ENCODE assay signal across 8 mouse cellular contexts in genomic region chr4:147936331-147936954, GRCm38 (mm10). TPM values are rescaled to one million over a fixed set of nuclear protein-coding genes. Genes with fewer than 3 reads are reported as not detected.
A peak's percentile ranks its signal among the peaks of the same experiment; 100 is the strongest.
DNase-seq lines count a peak whose midpoint lies in the region; ATAC-seq and TF ChIP-seq lines count a peak whose summit lies in the region.

Gene Plod1 (minus strand): TSS chr4:147936767.

- H3K27me3 ChIP-seq in forebrain, embryonic 14.5 days (replicated peaks; ENCODE audit: control insufficient read depth, insufficient read depth, low read length): no peaks in the 10 kb centered on the region
- H3K27me3 ChIP-seq in heart, postnatal 0 days (ENCODE audit: control insufficient read depth, insufficient read depth, low read length): no peaks in the 10 kb centered on the region
- H3K27me3 ChIP-seq in liver, embryonic 14.5 days (ENCODE audit: control insufficient read depth, insufficient read depth, low read length): no peaks in the 10 kb centered on the region; the same call in 1 of the 2 replicates
- H3K27me3 ChIP-seq in stomach, embryonic 16.5 days (ENCODE audit: control insufficient read depth, insufficient read depth, low read length): no peaks in the 10 kb centered on the region

- no peaks in the 10 kb centered on the region for H3K9me3 ChIP-seq in forebrain, embryonic 14.5 days (replicated peaks; ENCODE audit: control insufficient read depth, low read length)
- H3K9me3 ChIP-seq in heart, postnatal 0 days (replicated peaks; ENCODE audit: control insufficient read depth, low read length): no peaks in the 10 kb centered on the region
- H3K9me3 ChIP-seq in liver, embryonic 14.5 days (ENCODE audit: control insufficient read depth, low read length): no peaks in the 10 kb centered on the region
- H3K9me3 ChIP-seq in stomach, embryonic 16.5 days (replicated peaks; ENCODE audit: control insufficient read depth, low read length): no peaks in the 10 kb centered on the region

- peak; percentile 28 for DNase-seq in ES-CJ7 (ENCODE audit: low read depth, low spot score)
- peak; percentile 63 for DNase-seq in cerebellum, adult 11-12 months
- peak; percentile 73 for DNase-seq in forebrain, embryonic 14.5 days (ENCODE audit: low spot score)
- DNase-seq in heart, postnatal 0 days (ENCODE audit: low spot score): peak; percentile 86
- peak; percentile 88 to 94 for DNase-seq in kidney, postnatal 36 days
- peak in 2 of 3 experiments; percentile 24 to 26 for DNase-seq in liver, embryonic 14.5 days (ENCODE audit: low read depth in 3 of 3, low spot score in 3 of 3)
- peak; percentile 79 for DNase-seq in neural tube, embryonic 10.5 days (ENCODE audit: extremely low spot score, low spot score)

- no peak within 1 kb of the TSS; the same call in 1 of the 2 replicates for H3K27ac ChIP-seq in forebrain, embryonic 14.5 days (ENCODE audit: low read depth, low read length)
- peak within 1 kb of the TSS; percentile 76 for H3K27ac ChIP-seq in heart, postnatal 0 days (ENCODE audit: low read depth)
- H3K27ac ChIP-seq in liver, embryonic 14.5 days: no peak within 1 kb of the TSS
- peak within 1 kb of the TSS; percentile 73 for H3K27ac ChIP-seq in stomach, embryonic 16.5 days (ENCODE audit: low read length)

- TF ChIP-seq EP300 in heart, postnatal 0 days (IDR thresholded peaks at IDR 0.05; ENCODE audit: low read depth): no peak
- no peak for TF ChIP-seq EP300 in liver, embryonic 14.5 days (IDR thresholded peaks at IDR 0.05; ENCODE audit: low read depth)

- H3K36me3 ChIP-seq in forebrain, embryonic 14.5 days (ENCODE audit: control insufficient read depth, insufficient read depth, low read length): no peaks in the 10 kb centered on the region
- peaks cover 9% of the 10 kb centered on the region for H3K36me3 ChIP-seq in heart, postnatal 0 days (replicated peaks; ENCODE audit: control insufficient read depth, insufficient read depth, low read length)
- H3K36me3 ChIP-seq in liver, embryonic 14.5 days (replicated peaks; ENCODE audit: control insufficient read depth, insufficient read depth, low read depth): no peaks in the 10 kb centered on the region
- H3K36me3 ChIP-seq in stomach, embryonic 16.5 days (ENCODE audit: control insufficient read depth, insufficient read depth, low read length): no peaks in the 10 kb centered on the region

- under 1% methylated on average over 48 of the region's 51 CpGs for WGBS in forebrain, embryonic 14.5 days
- WGBS in heart, postnatal 0 days: under 1% methylated on average over 50 of the region's 51 CpGs
- under 1% methylated on average over 51 of the region's 51 CpGs for WGBS in liver, embryonic 14.5 days (ENCODE audit: insufficient replicate concordance)
- under 1% methylated on average over 51 of the region's 51 CpGs for WGBS in stomach, embryonic 16.5 days

- ATAC-seq in forebrain, embryonic 14.5 days: peak; percentile 60
- ATAC-seq in heart, postnatal 0 days (ENCODE audit: insufficient read depth, low read depth): peak; percentile 75
- peak; percentile 32; the same call in 1 of the 2 replicates for ATAC-seq in liver, embryonic 14.5 days (ENCODE audit: insufficient read depth)
- peak; percentile 68 for ATAC-seq in stomach, embryonic 16.5 days (ENCODE audit: insufficient read depth, low FRiP score)

- no peak for TF ChIP-seq CTCF in heart, postnatal 0 days (IDR thresholded peaks at IDR 0.05; ENCODE audit: low read depth)
- TF ChIP-seq CTCF in liver, embryonic 14.5 days (IDR thresholded peaks at IDR 0.05; ENCODE audit: low read depth): no peak

- H3K4me3 ChIP-seq in forebrain, embryonic 14.5 days (ENCODE audit: low read depth, low read length): peak within 1 kb of the TSS; percentile 56
- peak within 1 kb of the TSS; percentile 87 for H3K4me3 ChIP-seq in heart, postnatal 0 days (ENCODE audit: low read depth, low read length)
- H3K4me3 ChIP-seq in liver, embryonic 14.5 days (ENCODE audit: insufficient read depth in 1 of 2, low read depth in 2 of 2, low read length in 2 of 2): peak within 1 kb of the TSS; percentile 66 to 77
- peak within 1 kb of the TSS; percentile 75 for H3K4me3 ChIP-seq in stomach, embryonic 16.5 days (replicated peaks; ENCODE audit: low read length)

- H3K9ac ChIP-seq in forebrain, embryonic 14.5 days (ENCODE audit: low read length): peak within 1 kb of the TSS; percentile 66
- H3K9ac ChIP-seq in heart, postnatal 0 days (replicated peaks; ENCODE audit: low read depth, low read length): peak within 1 kb of the TSS; percentile 88
- peak within 1 kb of the TSS; percentile 57 for H3K9ac ChIP-seq in liver, embryonic 14.5 days (replicated peaks)
- peak within 1 kb of the TSS; percentile 87 for H3K9ac ChIP-seq in stomach, embryonic 16.5 days (ENCODE audit: low read length)

- peaks cover 9% of the 10 kb centered on the region for H3K4me1 ChIP-seq in forebrain, embryonic 14.5 days (ENCODE audit: control insufficient read depth, insufficient read depth, low read length)
- H3K4me1 ChIP-seq in heart, postnatal 0 days (ENCODE audit: control insufficient read depth, insufficient read depth): peaks cover 68% of the 10 kb centered on the region
- H3K4me1 ChIP-seq in liver, embryonic 14.5 days (replicated peaks; ENCODE audit: control insufficient read depth in 2 of 2, insufficient read depth in 2 of 2, low read length in 1 of 2): peaks cover 0 to 23% of the 10 kb centered on the region in 2 experiments; a peak in 3 of 4 replicates
- H3K4me1 ChIP-seq in stomach, embryonic 16.5 days (ENCODE audit: control insufficient read depth, insufficient read depth, low read length): peaks cover 24% of the 10 kb centered on the region

- H3K4me2 ChIP-seq in forebrain, embryonic 14.5 days (ENCODE audit: low read length): peak within 1 kb of the TSS; percentile 82
- peak within 1 kb of the TSS; percentile 94 for H3K4me2 ChIP-seq in heart, postnatal 0 days (ENCODE audit: low read depth, low read length)
- H3K4me2 ChIP-seq in liver, embryonic 14.5 days (ENCODE audit: low read depth): peak within 1 kb of the TSS; percentile 84
- H3K4me2 ChIP-seq in stomach, embryonic 16.5 days (ENCODE audit: low read depth, low read length): peak within 1 kb of the TSS; percentile 81

RNA-seq across cellular contexts. Expression of gene Plod1, which starts in this region (rescaled TPM):
- 15.0 and 18.8 TPM in 2 replicates for polyA plus RNA-seq in forebrain, embryonic 14.5 days (2014; fragmentation: Nextera tagmentation; extraction: Ambion mirVana)
- 84.0 and 107 TPM in 2 replicates for total RNA-seq in heart, postnatal 0 days (2014; rRNA removed; ENCODE audit: low replicate concordance)
- polyA plus RNA-seq in heart, postnatal 0 days (2015; fragmentation: Nextera tagmentation; extraction: Ambion mirVana): 48.9 and 55.6 TPM in 2 replicates
- 15.5 and 16.9 TPM in 2 replicates for polyA plus RNA-seq in liver, embryonic 14.5 days (2012; rRNA removed)
- polyA plus RNA-seq in liver, embryonic 14.5 days (2014; fragmentation: Nextera tagmentation; extraction: Ambion mirVana): 20.2 and 23.7 TPM in 2 replicates
- polyA plus RNA-seq in stomach, embryonic 16.5 days (2015; fragmentation: Nextera tagmentation; extraction: Ambion mirVana): 56.2 and 56.4 TPM in 2 replicates

Comparison
In these comparisons a context has a peak if more than half of its experiments do, and no peak if none do; other contexts are left out.
1. DNase-seq: peak in every context shown above with its lines; median percentile 91 in kidney, postnatal 36 days; 86 in heart, postnatal 0 days; 79 in neural tube, embryonic 10.5 days; 73 in forebrain, embryonic 14.5 days; 63 in cerebellum, adult 11-12 months; 28 in ES-CJ7; 25 in liver, embryonic 14.5 days.
2. H3K27ac ChIP-seq: peak in heart, postnatal 0 days (single experiment) and stomach, embryonic 16.5 days (single experiment); none in forebrain, embryonic 14.5 days (single experiment) and liver, embryonic 14.5 days (single experiment).
3. Peak in every context shown above with its lines, with median percentiles within 50 percentile points of each other: ATAC-seq, H3K4me2 ChIP-seq, H3K4me3 ChIP-seq and H3K9ac ChIP-seq.